9 mouse cellular contexts compared by ENCODE assay signal in genomic region chr10:75304049-75304405, GRCm38 (mm10). TPM values are rescaled to one million over a fixed set of nuclear protein-coding genes. Genes with fewer than 3 reads are reported as not detected.
DNase-seq lines count a peak whose midpoint lies in the region; ATAC-seq and TF ChIP-seq lines count a peak whose summit lies in the region.
"Had no signal": no experiment of that assay in that cellular context is flagged by ENCODE, and none has a peak within 500 bp of the region (broad histone marks: within the 10 kb centered on the region; RNA-seq: fewer than 3 reads in every experiment).

No protein-coding gene starts in this region.

- peak overlapping the region; percentile 66 for H3K27ac ChIP-seq in forebrain, embryonic 10.5 days
- no peak overlapping the region for H3K27ac ChIP-seq in forebrain, embryonic 11.5 days (ENCODE audit: low read depth, low read length)
- peak overlapping the region; percentile 8; the same call in 1 of the 2 replicates for H3K27ac ChIP-seq in kidney, embryonic 14.5 days (ENCODE audit: low read depth, low read length)
- peak overlapping the region; percentile 34; the same call in 1 of the 2 replicates for H3K27ac ChIP-seq in stomach, embryonic 16.5 days (ENCODE audit: low read length)
- no peak overlapping the region for H3K27ac ChIP-seq in stomach, postnatal 0 days (replicated peaks)
- 0 out of 2 replicates have a peak overlapping the region, but pooled peaks have one; percentile 8 for H3K27ac ChIP-seq in olfactory bulb, adult 2 months (ENCODE audit: insufficient read depth, low read depth, low read length)
- H3K27ac ChIP-seq in lung, postnatal 0 days (ENCODE audit: low read length), result no peak overlapping the region
- H3K27ac ChIP-seq: intestine, embryonic 15.5 days had no signal

- ATAC-seq in forebrain, embryonic 11.5 days (replicated peaks; ENCODE audit: low FRiP score), result no peak
- peak; percentile 43 for ATAC-seq in kidney, embryonic 14.5 days (ENCODE audit: low FRiP score, low TSS enrichment)
- ATAC-seq in stomach, embryonic 16.5 days (ENCODE audit: insufficient read depth, low FRiP score), result no peak
- ATAC-seq in stomach, postnatal 0 days (ENCODE audit: low FRiP score, low TSS enrichment), result no peak
- ATAC-seq in lung, postnatal 0 days, result no peak
- ATAC-seq: intestine, embryonic 15.5 days had no signal

- no peak overlapping the region for H3K4me2 ChIP-seq in forebrain, embryonic 11.5 days (ENCODE audit: low read depth, low read length, severe bottlenecking)
- H3K4me2 ChIP-seq in kidney, embryonic 14.5 days (replicated peaks; ENCODE audit: low read depth, low read length), result no peak overlapping the region
- no peak overlapping the region for H3K4me2 ChIP-seq in stomach, embryonic 16.5 days (ENCODE audit: low read depth, low read length)
- no peak overlapping the region for H3K4me2 ChIP-seq in stomach, postnatal 0 days (replicated peaks; ENCODE audit: low read depth)
- no peak overlapping the region for H3K4me2 ChIP-seq in lung, postnatal 0 days (replicated peaks; ENCODE audit: low read depth, low read length)
- H3K4me2 ChIP-seq: intestine, embryonic 15.5 days had no signal

- WGBS in forebrain, embryonic 10.5 days, result 88% methylated on average over 5 of the region's 5 CpGs
- 92% methylated on average over 5 of the region's 5 CpGs for WGBS in forebrain, embryonic 11.5 days
- WGBS in kidney, embryonic 14.5 days, result 85% methylated on average over 5 of the region's 5 CpGs
- WGBS in stomach, embryonic 16.5 days, result 87% methylated on average over 5 of the region's 5 CpGs
- 82% methylated on average over 5 of the region's 5 CpGs for WGBS in stomach, postnatal 0 days
- WGBS in olfactory bulb, adult 2 months, result 80% methylated on average over 5 of the region's 5 CpGs
- 76% methylated on average over 5 of the region's 5 CpGs for WGBS in lung, postnatal 0 days

- TF ChIP-seq POLR2A in olfactory bulb, adult 2 months (IDR thresholded peaks at IDR 0.05; ENCODE audit: insufficient read depth, low read depth, low read length), result no peak

- H3K4me3 ChIP-seq in forebrain, embryonic 10.5 days, result no peak overlapping the region
- H3K4me3 ChIP-seq in forebrain, embryonic 11.5 days (ENCODE audit: low read depth, low read length), result no peak overlapping the region
- H3K4me3 ChIP-seq in kidney, embryonic 14.5 days (ENCODE audit: low read length), result no peak overlapping the region
- H3K4me3 ChIP-seq in stomach, embryonic 16.5 days (replicated peaks; ENCODE audit: low read length), result no peak overlapping the region
- H3K4me3 ChIP-seq in stomach, postnatal 0 days (ENCODE audit: low read depth, low read length), result no peak overlapping the region
- no peak overlapping the region for H3K4me3 ChIP-seq in olfactory bulb, adult 2 months (ENCODE audit: insufficient read depth, low read depth, low read length)
- H3K4me3 ChIP-seq in lung, postnatal 0 days (ENCODE audit: low read depth, low read length), result no peak overlapping the region
- H3K4me3 ChIP-seq: intestine, embryonic 15.5 days had no signal

- H3K27me3 ChIP-seq in forebrain, embryonic 10.5 days (ENCODE audit: poor library complexity, severe bottlenecking), result no peaks in the 10 kb centered on the region
- H3K27me3 ChIP-seq in forebrain, embryonic 11.5 days (ENCODE audit: control insufficient read depth, insufficient read depth, low read length), result no peaks in the 10 kb centered on the region
- H3K27me3 ChIP-seq in kidney, embryonic 14.5 days (ENCODE audit: control insufficient read depth, insufficient read depth, low read length), result no peaks in the 10 kb centered on the region
- no peaks in the 10 kb centered on the region for H3K27me3 ChIP-seq in stomach, embryonic 16.5 days (ENCODE audit: control insufficient read depth, insufficient read depth, low read length)
- no peaks in the 10 kb centered on the region for H3K27me3 ChIP-seq in stomach, postnatal 0 days (ENCODE audit: control insufficient read depth, insufficient read depth, low read length)
- H3K27me3 ChIP-seq in lung, postnatal 0 days (replicated peaks; ENCODE audit: insufficient read depth, low read length), result no peaks in the 10 kb centered on the region
- H3K27me3 ChIP-seq: intestine, embryonic 15.5 days had no signal

- no peak for TF ChIP-seq EP300 in stomach, postnatal 0 days (optimal IDR thresholded peaks at IDR 0.05)
- no peak for TF ChIP-seq EP300 in lung, postnatal 0 days (IDR thresholded peaks at IDR 0.05)

- peaks cover 7% of the 10 kb centered on the region for H3K4me1 ChIP-seq in forebrain, embryonic 10.5 days
- no peaks in the 10 kb centered on the region; the same call in 1 of the 2 replicates for H3K4me1 ChIP-seq in forebrain, embryonic 11.5 days (replicated peaks; ENCODE audit: control insufficient read depth, insufficient read depth, low read length)
- peaks cover 7% of the 10 kb centered on the region; the same call in 1 of the 2 replicates for H3K4me1 ChIP-seq in kidney, embryonic 14.5 days (ENCODE audit: control insufficient read depth, insufficient read depth, low read length)
- 0 out of 2 replicates have a peak, but pooled peaks cover 3% of the 10 kb centered on the region for H3K4me1 ChIP-seq in stomach, embryonic 16.5 days (ENCODE audit: control insufficient read depth, insufficient read depth, low read length)
- H3K4me1 ChIP-seq in stomach, postnatal 0 days (replicated peaks; ENCODE audit: control insufficient read depth, insufficient read depth), result no peaks in the 10 kb centered on the region
- H3K4me1 ChIP-seq in olfactory bulb, adult 2 months (ENCODE audit: control insufficient read depth, insufficient read depth, low read length), result peaks cover 13% of the 10 kb centered on the region
- no peaks in the 10 kb centered on the region for H3K4me1 ChIP-seq in lung, postnatal 0 days (ENCODE audit: insufficient read depth, low read depth, low read length)

- DNase-seq in forebrain, embryonic 10.5 days (ENCODE audit: extremely low spot score, low spot score), result no peak
- DNase-seq in forebrain, embryonic 11.5 days (ENCODE audit: low spot score), result no peak
- DNase-seq in kidney, postnatal 36 days, result no peak
- no peak for DNase-seq in stomach, postnatal 0 days (ENCODE audit: low spot score)
- no peak for DNase-seq in lung, postnatal 0 days (ENCODE audit: low spot score)

- no peaks in the 10 kb centered on the region for H3K9me3 ChIP-seq in forebrain, embryonic 10.5 days
- no peaks in the 10 kb centered on the region for H3K9me3 ChIP-seq in forebrain, embryonic 11.5 days (ENCODE audit: control insufficient read depth, low read length)
- H3K9me3 ChIP-seq in kidney, embryonic 14.5 days (ENCODE audit: control insufficient read depth, low read length), result no peaks in the 10 kb centered on the region
- no peaks in the 10 kb centered on the region for H3K9me3 ChIP-seq in stomach, embryonic 16.5 days (replicated peaks; ENCODE audit: control insufficient read depth, low read length)
- H3K9me3 ChIP-seq in stomach, postnatal 0 days (ENCODE audit: control insufficient read depth, low read length), result no peaks in the 10 kb centered on the region
- no peaks in the 10 kb centered on the region for H3K9me3 ChIP-seq in lung, postnatal 0 days (ENCODE audit: low read length)
- H3K9me3 ChIP-seq: intestine, embryonic 15.5 days had no signal

- no peak overlapping the region for H3K9ac ChIP-seq in forebrain, embryonic 11.5 days (ENCODE audit: low read length)
- H3K9ac ChIP-seq in kidney, embryonic 14.5 days (ENCODE audit: low read depth, low read length), result no peak overlapping the region
- no peak overlapping the region for H3K9ac ChIP-seq in stomach, embryonic 16.5 days (ENCODE audit: low read length)
- no peak overlapping the region for H3K9ac ChIP-seq in stomach, postnatal 0 days (ENCODE audit: low read length)
- H3K9ac ChIP-seq in lung, postnatal 0 days (replicated peaks; ENCODE audit: low read depth), result no peak overlapping the region
- H3K9ac ChIP-seq: intestine, embryonic 15.5 days had no signal

- peaks cover 62% of the 10 kb centered on the region for H3K36me3 ChIP-seq in forebrain, embryonic 10.5 days (replicated peaks)
- no peaks in the 10 kb centered on the region for H3K36me3 ChIP-seq in forebrain, embryonic 11.5 days (ENCODE audit: control insufficient read depth, insufficient read depth, low read length)
- H3K36me3 ChIP-seq in kidney, embryonic 14.5 days (ENCODE audit: control insufficient read depth, insufficient read depth, low read length), result peaks cover 43% of the 10 kb centered on the region
- H3K36me3 ChIP-seq in stomach, embryonic 16.5 days (ENCODE audit: control insufficient read depth, insufficient read depth, low read length), result no peaks in the 10 kb centered on the region; the same call in 1 of the 2 replicates
- H3K36me3 ChIP-seq in stomach, postnatal 0 days (ENCODE audit: control insufficient read depth, insufficient read depth, low read length), result peaks cover 28% of the 10 kb centered on the region
- H3K36me3 ChIP-seq in lung, postnatal 0 days (ENCODE audit: insufficient read depth, low read length), result peaks cover 28% of the 10 kb centered on the region

- TF ChIP-seq CTCF in stomach, postnatal 0 days (IDR thresholded peaks at IDR 0.05; ENCODE audit: low read depth), result no peak
- TF ChIP-seq CTCF in olfactory bulb, adult 2 months (IDR thresholded peaks at IDR 0.05; ENCODE audit: insufficient read depth, low read depth, low read length), result no peak
- TF ChIP-seq CTCF in lung, postnatal 0 days (IDR thresholded peaks at IDR 0.05), result no peak

RNA-seq across cellular contexts. Expression of gene Adora2a, which starts 12.7 kb away (rescaled TPM):
- 2.0 and 2.5 TPM in 2 replicates for polyA plus RNA-seq in forebrain, embryonic 10.5 days (2016; fragmentation: Nextera tagmentation; extraction: Ambion mirVana)
- 2.5 and 4.2 TPM in 2 replicates for polyA plus RNA-seq in forebrain, embryonic 11.5 days (2014; fragmentation: Nextera tagmentation; extraction: Ambion mirVana)
- polyA plus RNA-seq in kidney, embryonic 14.5 days (2014; fragmentation: Nextera tagmentation; extraction: Ambion mirVana), result 5.3 and 7.1 TPM in 2 replicates
- 3.0 and 3.5 TPM in 2 replicates for polyA plus RNA-seq in stomach, embryonic 16.5 days (2015; fragmentation: Nextera tagmentation; extraction: Ambion mirVana)
- polyA plus RNA-seq in stomach, postnatal 0 days (2015; fragmentation: Nextera tagmentation; extraction: Ambion mirVana), result 0.82 and 1.3 TPM in 2 replicates
- polyA plus RNA-seq in olfactory bulb, adult 2 months (2012; ENCODE audit: insufficient read depth, insufficient read length, low replicate concordance, missing spikeins), result not detected in 2 replicates
- 4.3 and 5.4 TPM in 2 replicates for polyA plus RNA-seq in lung, postnatal 0 days (2015; fragmentation: Nextera tagmentation; extraction: Ambion mirVana)

Comparison
In these comparisons a context has a peak if more than half of its experiments do, and no peak if none do; other contexts are left out.
1. H3K27ac ChIP-seq: peak in forebrain, embryonic 10.5 days (single experiment), kidney, embryonic 14.5 days (single experiment), stomach, embryonic 16.5 days (single experiment) and olfactory bulb, adult 2 months (single experiment); none in forebrain, embryonic 11.5 days (single experiment), stomach, postnatal 0 days (single experiment) and lung, postnatal 0 days (single experiment).